Mouse (Mus musculus): ENCODE measurements at regions not wholly inside any gene's neighbourhood (a gene's known extent, or its start where the extent isn't known, plus 50 kb on each side); places are given as distances from the start of the nearest gene placed in this dataset.

GRCm38 (mm10) chr13:114613909-114614308 is 155.2 kb upstream of the Fst start:
- no peak overlapping the region for H3K4me3 ChIP-seq (replicated peaks)
- no peaks in the 10 kb centered on the region for H3K4me1 ChIP-seq
- 85% methylated on average over 1 of the region's 1 CpGs for WGBS
- H3K27ac ChIP-seq: no peak overlapping the region
- H3K9ac ChIP-seq: no peak overlapping the region
- H3K9me3 ChIP-seq (replicated peaks): no peaks in the 10 kb centered on the region
- no peaks in the 10 kb centered on the region for H3K27me3 ChIP-seq
- no peak for ATAC-seq (replicated peaks; ENCODE audit: low FRiP score)
- no peak overlapping the region for H3K4me2 ChIP-seq
- no peaks in the 10 kb centered on the region for H3K36me3 ChIP-seq

DNA sequence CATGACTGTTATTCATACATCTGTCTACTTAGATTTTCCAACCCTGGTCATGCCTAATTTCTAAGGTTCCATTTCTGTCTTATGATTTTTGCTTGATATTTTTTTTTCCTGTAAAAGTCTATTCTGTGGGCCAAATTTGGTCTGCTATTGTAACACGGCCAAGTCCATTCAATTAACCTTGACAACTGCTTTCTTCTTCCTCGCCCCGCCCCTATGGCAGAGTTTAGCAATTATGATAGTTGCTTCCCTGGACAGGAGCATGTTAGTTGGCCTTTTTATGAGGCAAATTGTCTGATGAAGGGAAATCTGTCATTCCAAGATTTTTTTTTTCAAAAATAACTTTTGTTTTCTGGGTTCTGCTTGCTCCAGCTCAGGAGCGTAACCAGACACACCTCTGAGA is 160.7 kb upstream of the Fst start:
- 94% methylated on average over 4 of the region's 4 CpGs for WGBS
- Histone ChIP-seq H3K4me1 (no peaks in the 10 kb centered on the region), H3K9me3 (replicated peaks) (no peaks in the 10 kb centered on the region), H3K4me3 (replicated peaks) (no peak overlapping the region), H3K36me3 (no peaks in the 10 kb centered on the region), H3K27ac (no peak overlapping the region), H3K27me3 (no peaks in the 10 kb centered on the region), H3K9ac (no peak overlapping the region), H3K4me2 (no peak overlapping the region)
- ATAC-seq (replicated peaks; ENCODE audit: low FRiP score): no peak

GRCm38 (mm10) chr13:114636731-114637130 is 178.0 kb upstream of the Fst start:
- H3K4me3 ChIP-seq (replicated peaks): no peak overlapping the region
- no peaks in the 10 kb centered on the region for H3K27me3 ChIP-seq
- no peak overlapping the region for H3K27ac ChIP-seq
- H3K9ac ChIP-seq: no peak overlapping the region
- no peak for ATAC-seq (replicated peaks; ENCODE audit: low FRiP score)
- H3K9me3 ChIP-seq (replicated peaks): no peaks in the 10 kb centered on the region
- 84% methylated on average over 4 of the region's 4 CpGs for WGBS
- no peak overlapping the region for H3K4me2 ChIP-seq
- H3K36me3 ChIP-seq: no peaks in the 10 kb centered on the region
- H3K4me1 ChIP-seq: no peaks in the 10 kb centered on the region

DNA sequence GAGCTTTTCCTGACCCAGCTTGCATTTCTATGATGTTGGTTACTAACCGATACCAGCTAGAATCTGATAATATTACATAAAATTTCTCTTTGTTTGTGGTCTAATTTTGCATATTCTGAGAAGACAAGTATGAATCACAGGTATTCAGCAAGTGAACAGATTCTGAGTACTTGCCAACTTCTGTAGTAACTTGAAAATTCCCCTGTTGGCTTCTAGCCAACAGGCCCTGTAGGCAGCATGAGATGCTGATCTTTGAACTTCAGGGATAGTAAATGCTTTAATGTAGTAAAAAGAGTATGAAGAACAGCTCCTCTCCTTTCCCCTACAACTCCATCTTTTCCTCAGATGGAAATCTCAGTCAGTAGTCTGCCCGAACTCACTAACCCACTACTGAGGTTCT is 178.5 kb upstream of the Mocs2 start:
- 87% methylated on average over 2 of the region's 2 CpGs for WGBS
- Histone ChIP-seq H3K27ac (no peak overlapping the region), H3K36me3 (no peaks in the 10 kb centered on the region), H3K9ac (no peak overlapping the region), H3K4me1 (0 out of 2 replicates have a peak, but pooled peaks cover 2% of the 10 kb centered on the region), H3K4me3 (replicated peaks) (no peak overlapping the region), H3K27me3 (no peaks in the 10 kb centered on the region), H3K4me2 (no peak overlapping the region), H3K9me3 (replicated peaks) (no peaks in the 10 kb centered on the region)
- no peak for ATAC-seq (replicated peaks; ENCODE audit: low FRiP score)

GRCm38 (mm10) chr13:114641688-114642390 is 176.2 kb upstream of the Mocs2 start:
- ATAC-seq (replicated peaks; ENCODE audit: low FRiP score): no peak
- Histone ChIP-seq H3K4me2 (no peak overlapping the region), H3K36me3 (no peaks in the 10 kb centered on the region), H3K4me3 (replicated peaks) (no peak overlapping the region), H3K9me3 (replicated peaks) (no peaks in the 10 kb centered on the region), H3K9ac (no peak overlapping the region), H3K27ac (no peak overlapping the region), H3K27me3 (no peaks in the 10 kb centered on the region), H3K4me1 (0 out of 2 replicates have a peak, but pooled peaks cover 2% of the 10 kb centered on the region)
- WGBS: 56% methylated on average over 9 of the region's 9 CpGs

DNA sequence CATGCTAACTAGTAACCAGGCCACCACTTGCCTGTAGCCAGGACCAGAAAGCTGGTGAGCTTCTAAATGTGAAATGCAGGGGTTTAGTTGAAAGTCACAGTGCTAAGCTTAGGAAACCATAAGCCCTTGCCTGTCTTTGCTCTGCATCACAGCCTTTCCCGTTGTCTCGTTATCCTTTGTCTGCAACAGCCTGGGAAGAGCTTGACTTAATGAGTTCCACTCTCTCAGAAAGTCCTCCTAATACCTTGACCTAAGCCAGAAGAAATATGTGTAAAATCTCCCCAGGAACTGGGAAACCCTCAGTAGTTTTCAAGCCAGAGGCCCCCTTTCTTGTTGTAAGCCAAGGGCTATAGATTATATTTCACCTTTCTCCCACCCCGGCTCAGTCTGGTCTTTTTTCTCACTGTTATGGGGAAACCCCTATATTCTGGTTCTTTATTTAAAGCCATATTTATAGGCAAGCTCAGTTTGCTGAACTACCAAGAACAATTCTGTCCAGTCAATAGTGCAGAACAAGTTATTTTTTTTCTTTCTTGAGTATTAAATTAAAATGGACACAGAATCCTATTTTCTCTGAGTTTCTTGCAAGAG is 175.0 kb upstream of the Mocs2 start:
- no peaks in the 10 kb centered on the region for H3K36me3 ChIP-seq
- no peak overlapping the region for H3K9ac ChIP-seq
- H3K9me3 ChIP-seq (replicated peaks): no peaks in the 10 kb centered on the region
- H3K27ac ChIP-seq: no peak overlapping the region
- ATAC-seq (replicated peaks; ENCODE audit: low FRiP score): no peak
- no peak overlapping the region for H3K4me3 ChIP-seq (replicated peaks)
- H3K4me1 ChIP-seq: 0 out of 2 replicates have a peak, but pooled peaks cover 2% of the 10 kb centered on the region
- peak overlapping the region; percentile 30; the same call in 1 of the 2 replicates for H3K4me2 ChIP-seq
- no peaks in the 10 kb centered on the region for H3K27me3 ChIP-seq
- 40% methylated on average over 3 of the region's 3 CpGs for WGBS

DNA sequence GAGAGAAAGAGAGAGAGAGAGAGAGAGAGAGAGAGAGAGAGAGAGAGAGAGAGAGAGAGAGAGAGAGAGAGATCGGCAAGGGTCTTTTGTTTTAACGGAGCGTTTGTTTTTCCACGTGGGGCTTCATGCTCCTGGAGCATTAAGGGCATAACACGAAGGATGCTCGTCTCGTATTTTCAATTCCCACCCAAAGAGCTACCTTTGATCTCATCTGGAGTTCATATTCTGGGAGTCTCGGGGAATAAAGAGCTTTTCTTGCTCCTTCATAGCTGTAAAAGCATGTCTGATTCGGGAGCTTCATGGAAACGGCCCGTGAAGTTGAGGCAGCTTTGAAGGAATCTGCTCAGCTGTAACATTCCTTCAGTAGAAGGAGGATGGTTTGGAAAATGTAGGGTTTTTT is 174.5 kb upstream of the Mocs2 start:
- 21% methylated on average over 11 of the region's 11 CpGs for WGBS
- 0 out of 2 replicates have a peak, but pooled peaks cover 2% of the 10 kb centered on the region for H3K4me1 ChIP-seq
- no peak for ATAC-seq (replicated peaks; ENCODE audit: low FRiP score)
- no peaks in the 10 kb centered on the region for H3K27me3 ChIP-seq
- H3K9me3 ChIP-seq (replicated peaks): no peaks in the 10 kb centered on the region
- no peak overlapping the region for H3K4me3 ChIP-seq (replicated peaks)
- no peaks in the 10 kb centered on the region for H3K36me3 ChIP-seq
- H3K27ac ChIP-seq: no peak overlapping the region
- no peak overlapping the region for H3K9ac ChIP-seq
- peak overlapping the region; percentile 30; the same call in 1 of the 2 replicates for H3K4me2 ChIP-seq

- Histone ChIP-seq H3K9ac (no peak overlapping the region), H3K36me3 (no peaks in the 10 kb centered on the region), H3K4me1 (no peaks in the 10 kb centered on the region), H3K4me3 (replicated peaks) (no peak overlapping the region), H3K27ac (no peak overlapping the region), H3K27me3 (no peaks in the 10 kb centered on the region), H3K4me2 (no peak overlapping the region), H3K9me3 (replicated peaks) (no peaks in the 10 kb centered on the region)
- WGBS: 85% methylated on average over 7 of the region's 7 CpGs
- no peak for ATAC-seq (replicated peaks; ENCODE audit: low FRiP score)
Measured at GRCm38 (mm10) chr13:114654267-114654666, 163.8 kb upstream of the Mocs2 start.

GRCm38 (mm10) chr13:114654953-114655586 is 163.0 kb upstream of the Mocs2 start:
- WGBS: 76% methylated on average over 4 of the region's 4 CpGs
- H3K27ac ChIP-seq: no peak overlapping the region

DNA sequence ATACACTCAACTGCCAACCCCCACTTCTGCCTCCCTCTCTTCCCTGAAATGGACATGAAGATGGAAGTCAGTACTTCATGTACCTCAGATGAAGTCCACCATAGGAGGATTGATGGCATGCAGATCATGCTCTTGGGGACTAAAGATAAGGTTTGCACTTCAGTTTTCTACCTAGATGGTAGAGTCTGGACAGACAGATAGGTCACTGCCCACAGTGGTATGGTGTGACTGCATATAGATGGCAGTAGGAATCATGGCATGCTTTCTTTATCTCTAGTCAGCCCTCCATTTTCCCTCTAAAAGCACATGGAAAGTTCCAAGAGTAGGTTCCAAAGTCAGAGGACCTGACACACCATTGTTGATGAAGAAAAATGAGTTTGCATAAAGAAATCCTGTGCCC is 145.6 kb upstream of the Mocs2 start:
- no peak overlapping the region for H3K4me3 ChIP-seq (replicated peaks)
- no peak overlapping the region for H3K4me2 ChIP-seq
- ATAC-seq (replicated peaks; ENCODE audit: low FRiP score): no peak
- H3K36me3 ChIP-seq: no peaks in the 10 kb centered on the region
- no peak overlapping the region for H3K9ac ChIP-seq
- no peaks in the 10 kb centered on the region for H3K9me3 ChIP-seq (replicated peaks)
- no peaks in the 10 kb centered on the region for H3K27me3 ChIP-seq
- H3K27ac ChIP-seq: no peak overlapping the region
- no peaks in the 10 kb centered on the region for H3K4me1 ChIP-seq

More at GRCm38 (mm10) chr13:114654953-114655586, 163.0 kb upstream of the Mocs2 start:
- H3K4me2 ChIP-seq: no peak overlapping the region
- no peaks in the 10 kb centered on the region for H3K4me1 ChIP-seq
- no peak overlapping the region for H3K4me3 ChIP-seq (replicated peaks)
- H3K27me3 ChIP-seq: no peaks in the 10 kb centered on the region
- no peaks in the 10 kb centered on the region for H3K9me3 ChIP-seq (replicated peaks)
- ATAC-seq (replicated peaks; ENCODE audit: low FRiP score): no peak
- H3K9ac ChIP-seq: no peak overlapping the region
- H3K36me3 ChIP-seq: no peaks in the 10 kb centered on the region

DNA sequence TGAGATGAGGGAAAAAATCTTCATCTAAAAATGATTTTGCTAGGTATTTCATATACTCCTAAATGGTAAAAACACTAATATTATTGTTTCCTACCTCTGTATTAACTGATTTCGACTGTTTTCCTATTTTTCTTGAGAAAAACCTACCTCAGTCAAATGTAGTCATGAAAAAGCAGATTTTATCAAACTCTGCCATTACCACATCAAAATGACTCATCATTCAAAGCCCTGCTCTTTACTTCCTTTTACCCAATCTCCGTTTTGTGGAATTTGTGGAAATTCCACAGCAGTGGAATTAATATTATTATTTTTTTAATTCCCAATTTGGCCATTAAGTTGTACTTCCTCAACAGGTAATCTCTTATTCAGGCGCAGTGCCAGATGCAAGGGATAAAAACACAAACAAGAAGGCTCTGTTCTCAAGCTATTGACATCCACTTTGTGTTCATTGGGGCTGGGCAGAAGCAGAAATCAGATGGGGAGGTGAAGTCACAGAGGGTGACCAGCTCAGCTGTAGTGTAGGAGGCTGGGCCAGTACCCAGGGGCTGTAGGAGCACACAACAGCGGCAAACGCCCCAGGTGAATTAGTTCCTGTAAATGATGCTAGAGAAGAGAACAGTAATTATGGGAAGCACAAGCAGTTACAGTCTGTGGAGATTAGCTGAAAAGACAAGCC is 138.2 kb upstream of the Mocs2 start:
- no peak overlapping the region for H3K9ac ChIP-seq
- no peaks in the 10 kb centered on the region for H3K36me3 ChIP-seq
- WGBS: 70% methylated on average over 5 of the region's 5 CpGs
- peak overlapping the region; percentile 86 for H3K27ac ChIP-seq
- no peak overlapping the region for H3K4me3 ChIP-seq (replicated peaks)
- ATAC-seq (replicated peaks; ENCODE audit: low FRiP score): peak; percentile 94
- H3K4me2 ChIP-seq: peak overlapping the region; percentile 45
- H3K4me1 ChIP-seq: peaks cover 8% of the 10 kb centered on the region; the same call in 1 of the 2 replicates
- no peaks in the 10 kb centered on the region for H3K27me3 ChIP-seq
- H3K9me3 ChIP-seq (replicated peaks): no peaks in the 10 kb centered on the region

GRCm38 (mm10) chr13:114680379-114680733 is 137.7 kb upstream of the Mocs2 start:
- 61% methylated on average over 9 of the region's 9 CpGs for WGBS
- ATAC-seq (replicated peaks; ENCODE audit: low FRiP score): peak; percentile 98

More at GRCm38 (mm10) chr13:114680379-114680733, 137.7 kb upstream of the Mocs2 start:
- Histone ChIP-seq H3K9ac (no peak overlapping the region), H3K4me2 (peak overlapping the region; percentile 45), H3K27ac (peak overlapping the region; percentile 86), H3K9me3 (replicated peaks) (no peaks in the 10 kb centered on the region), H3K4me3 (replicated peaks) (no peak overlapping the region), H3K36me3 (no peaks in the 10 kb centered on the region), H3K27me3 (no peaks in the 10 kb centered on the region), H3K4me1 (peaks cover 8% of the 10 kb centered on the region; the same call in 1 of the 2 replicates)

Measured in kidney, embryonic 15.5 days (tissue).